Mouse (Mus musculus) stomach, postnatal 0 days (tissue): ENCODE results near the gene Qk.

Source experiments
- CTCF ChIP-seq: IDR thresholded peaks from 2 replicates; pipeline ENCODE4 v1.5.1; 2016; ENCODE audit warnings: antibody characterized with exemption, low read depth, mild to moderate bottlenecking, moderate library complexity
- EP300 ChIP-seq: optimal IDR thresholded peaks from 2 replicates; pipeline ENCODE3; 2016; ENCODE audit warnings: antibody characterized with exemption

DNA sequence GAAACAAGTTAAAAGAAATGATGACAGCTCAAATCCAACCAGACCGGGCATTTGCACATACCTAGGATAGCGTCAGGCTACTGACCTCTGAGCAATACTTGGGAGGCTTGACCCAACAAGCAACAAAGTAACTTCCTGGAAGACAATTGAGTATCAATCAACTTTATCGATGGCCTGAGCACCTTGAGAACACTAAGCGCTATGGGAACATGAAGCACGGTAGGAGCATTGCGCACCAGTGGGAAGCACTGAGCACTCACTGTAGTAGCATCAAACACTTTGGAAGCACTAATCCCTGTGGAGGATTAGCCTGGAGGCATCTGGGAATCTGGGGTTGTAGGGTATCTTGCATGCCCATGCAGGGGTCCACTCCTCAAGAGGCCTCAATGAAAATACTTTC is 124.0 kb downstream of the Qk start:
- TF ChIP-seq CTCF: no peak
- no peak for TF ChIP-seq EP300
